Mouse (Mus musculus) brain, embryonic 14.5 days (tissue): ENCODE measurements at regions not wholly inside any gene's neighbourhood (a gene's known extent, or its start where the extent isn't known, plus 50 kb on each side); places are given as distances from the start of the nearest gene placed in this dataset.

Experiments used
- CTCF ChIP-seq: fragments of 200-500 bp; IDR thresholded peaks from 2 replicates; pipeline ENCODE4 v1.5.1; 2012; ENCODE audit warnings: inconsistent platforms, mild to moderate bottlenecking, moderate library complexity, borderline replicate concordance; ENCODE audit not compliant: insufficient read depth, insufficient read length; ENCODE audit errors: extremely low read depth
- POLR2A ChIP-seq: fragments of 200-500 bp; IDR thresholded peaks from 2 replicates; pipeline ENCODE4 v1.6.1; 2012; ENCODE audit warnings: mild to moderate bottlenecking, inconsistent platforms, borderline replicate concordance; ENCODE audit not compliant: poor library complexity, insufficient read depth, insufficient read length, severe bottlenecking; ENCODE audit errors: extremely low read depth

GRCm38 (mm10) chr13:37493331-37493730, 148.3 kb downstream of the Ly86 start:
- no peak for TF ChIP-seq CTCF
- TF ChIP-seq POLR2A, result no peak
